Comparison of ENCODE assay signal across 8 mouse cellular contexts in the genomic region with DNA sequence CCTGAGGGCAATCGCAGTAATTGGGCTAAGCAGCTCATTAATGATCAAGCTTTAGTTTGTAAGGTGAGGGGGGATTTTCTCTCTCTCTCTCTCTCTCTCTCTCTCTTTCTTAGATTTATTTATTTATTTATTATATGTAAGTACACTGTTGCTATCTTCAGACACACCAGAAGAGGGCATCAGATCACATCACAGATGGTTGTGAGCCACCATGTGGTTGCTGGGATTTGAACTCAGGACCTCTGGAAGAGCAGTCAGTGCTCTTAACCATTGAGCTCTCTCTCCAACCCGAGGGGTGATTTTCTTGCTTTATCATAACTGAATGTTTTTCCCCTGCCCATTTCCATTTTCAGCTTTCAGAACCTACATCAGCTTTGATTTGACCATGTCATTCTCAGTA. TPM values are rescaled to one million over a fixed set of nuclear protein-coding genes. Genes with fewer than 3 reads are reported as not detected.
DNase-seq lines count a peak whose midpoint lies in the region; ATAC-seq and TF ChIP-seq lines count a peak whose summit lies in the region.
"Not testable (repeated sequence)": the region's sequence is repeated elsewhere in the genome, so short reads cannot be mapped to it uniquely, and the experiment has no call there.
"Had no signal": no experiment of that assay in that cellular context is flagged by ENCODE, and none has a peak within 500 bp of the region (broad histone marks: within the 10 kb centered on the region; RNA-seq: fewer than 3 reads in every experiment).

No protein-coding gene starts in this region.

- H3K27me3 ChIP-seq in CH12.LX (replicated peaks); intestine, postnatal 0 days (replicated peaks; ENCODE audit: control insufficient read depth, insufficient read depth, low read length); kidney, postnatal 0 days (ENCODE audit: insufficient read depth, low read length); liver, postnatal 0 days (ENCODE audit: insufficient read depth, low read length); midbrain, postnatal 0 days (ENCODE audit: insufficient read depth, low read length): not testable (repeated sequence)

- peaks cover 37% of the 10 kb centered on the region for H3K79me2 ChIP-seq in CH12.LX (replicated peaks; ENCODE audit: control insufficient read depth, extremely low read depth, insufficient read depth, poor library complexity, severe bottlenecking)

- 93% methylated on average over 2 of the region's 2 CpGs for WGBS in intestine, postnatal 0 days
- 92% methylated on average over 2 of the region's 2 CpGs for WGBS in kidney, postnatal 0 days
- 85% methylated on average over 2 of the region's 2 CpGs for WGBS in liver, postnatal 0 days (ENCODE audit: insufficient replicate concordance)
- 89% methylated on average over 2 of the region's 2 CpGs for WGBS in midbrain, postnatal 0 days

- in situ Hi-C loops in CH12.LX (cut with MboI; ENCODE audit: low pct_ligation_motif_present, low pct_unique_long_range_greater_than_20kb, low sequenced_read_pairs) = not testable (repeated sequence)

- DNase-seq in CH12.LX (ENCODE audit: extremely low read depth); kidney, postnatal 0 days (ENCODE audit: low spot score); liver, postnatal 0 days; midbrain, postnatal 0 days (ENCODE audit: low spot score): not testable (repeated sequence)
- DNase-seq in heart, adult 11 months = peak; percentile 73

- peaks cover 29 to 86% of the 10 kb centered on the region in 2 experiments for H3K4me1 ChIP-seq in CH12.LX (ENCODE audit: control insufficient read depth in 1 of 2, insufficient read depth in 2 of 2)
- H3K4me1 ChIP-seq in embryonic fibroblast, embryonic 13.5 days (ENCODE audit: control insufficient read depth, insufficient read depth, low read length); intestine, postnatal 0 days (replicated peaks; ENCODE audit: control insufficient read depth, insufficient read depth, low read length); midbrain, postnatal 0 days (ENCODE audit: insufficient read depth, low read length): not testable (repeated sequence)
- peaks cover 20% of the 10 kb centered on the region for H3K4me1 ChIP-seq in kidney, postnatal 0 days (replicated peaks; ENCODE audit: insufficient read depth, low read length)
- H3K4me1 ChIP-seq in liver, postnatal 0 days (ENCODE audit: insufficient read depth) = peaks cover 14% of the 10 kb centered on the region

- not testable (repeated sequence) for TF ChIP-seq RAD21 in CH12.LX (IDR thresholded peaks at IDR 0.05; ENCODE audit: low read depth, low read length)

- not testable (repeated sequence) for ATAC-seq in intestine, postnatal 0 days; kidney, postnatal 0 days (replicated peaks; ENCODE audit: low FRiP score, low read depth); liver, postnatal 0 days; midbrain, postnatal 0 days (ENCODE audit: low FRiP score)

- H3K36me3 ChIP-seq in CH12.LX (replicated peaks in 1 of 2; ENCODE audit: control insufficient read depth in 1 of 2, insufficient read depth in 1 of 2, low read length in 1 of 2) = peaks cover 0 to 30% of the 10 kb centered on the region in 2 experiments
- H3K36me3 ChIP-seq in intestine, postnatal 0 days (ENCODE audit: control insufficient read depth, insufficient read depth); kidney, postnatal 0 days (ENCODE audit: insufficient read depth, low read length); liver, postnatal 0 days (replicated peaks; ENCODE audit: insufficient read depth, low read length); midbrain, postnatal 0 days (ENCODE audit: insufficient read depth, low read length): not testable (repeated sequence)

- not testable (repeated sequence) for TF ChIP-seq POLR2A in CH12.LX (IDR thresholded peaks at IDR 0.05; ENCODE audit: low read depth, low read length); embryonic fibroblast, embryonic 13.5 days (IDR thresholded peaks at IDR 0.05; ENCODE audit: low read depth, low read length)

- peak overlapping the region; percentile 52 for H3K4me2 ChIP-seq in CH12.LX (ENCODE audit: insufficient read depth, low read depth, poor library complexity, severe bottlenecking)
- H3K4me2 ChIP-seq in intestine, postnatal 0 days (replicated peaks; ENCODE audit: low read depth); kidney, postnatal 0 days (ENCODE audit: low read length); liver, postnatal 0 days (ENCODE audit: low read depth, low read length); midbrain, postnatal 0 days (ENCODE audit: low read depth, low read length, poor library complexity, severe bottlenecking): not testable (repeated sequence)

- TF ChIP-seq EP300 in CH12.LX (IDR thresholded peaks at IDR 0.05; ENCODE audit: low read length); liver, postnatal 0 days (IDR thresholded peaks at IDR 0.05; ENCODE audit: low read depth): not testable (repeated sequence)

- peak overlapping the region in 1 of 3 experiments; percentile 3 for H3K4me3 ChIP-seq in CH12.LX (replicated peaks in 1 of 3; ENCODE audit: low read depth in 2 of 3, low read length in 2 of 3, poor library complexity in 1 of 3)
- H3K4me3 ChIP-seq in embryonic fibroblast, embryonic 13.5 days (ENCODE audit: insufficient read depth, low read length); intestine, postnatal 0 days (ENCODE audit: low read depth, low read length); kidney, postnatal 0 days (replicated peaks; ENCODE audit: low read depth, low read length); liver, postnatal 0 days (ENCODE audit: low read depth, low read length); midbrain, postnatal 0 days (ENCODE audit: low read depth, low read length): not testable (repeated sequence)

- dilution Hi-C loops in CH12.LX (cut with MboI; ENCODE audit: extremely low pct_ligation_motif_present, extremely low pct_unique_long_range_greater_than_20kb, low sequenced_read_pairs) = not testable (repeated sequence)

- H3K9ac ChIP-seq in CH12.LX (ENCODE audit: insufficient read depth, low read depth); intestine, postnatal 0 days (ENCODE audit: low read depth, low read length); kidney, postnatal 0 days (ENCODE audit: low read depth, low read length); liver, postnatal 0 days (replicated peaks); midbrain, postnatal 0 days (replicated peaks; ENCODE audit: low read length, poor library complexity, severe bottlenecking): not testable (repeated sequence)

- not testable (repeated sequence) for H3K9me3 ChIP-seq in CH12.LX (replicated peaks; ENCODE audit: low read length); intestine, postnatal 0 days (ENCODE audit: control insufficient read depth); kidney, postnatal 0 days (replicated peaks; ENCODE audit: low read length); liver, postnatal 0 days (ENCODE audit: low read length); midbrain, postnatal 0 days (ENCODE audit: low read length)

- H3K27ac ChIP-seq in CH12.LX (ENCODE audit: insufficient read depth, low read depth); intestine, postnatal 0 days (ENCODE audit: low read depth, low read length); liver, postnatal 0 days (ENCODE audit: low read depth); midbrain, postnatal 0 days (ENCODE audit: low read depth, low read length): not testable (repeated sequence)
- peak overlapping the region; percentile 81 for H3K27ac ChIP-seq in embryonic fibroblast, embryonic 13.5 days (ENCODE audit: insufficient read depth, low read length)
- H3K27ac ChIP-seq in kidney, postnatal 0 days = 0 out of 2 replicates have a peak overlapping the region, but pooled peaks have one; percentile 71

- TF ChIP-seq CTCF in CH12.LX (conservative IDR thresholded peaks at IDR 0.05 in 1 of 2, IDR thresholded peaks at IDR 0.05 in 1 of 2; ENCODE audit: low read depth in 2 of 2, low read length in 2 of 2); embryonic fibroblast, embryonic 13.5 days (IDR thresholded peaks at IDR 0.05; ENCODE audit: borderline replicate concordance, insufficient read depth, low read length); kidney, postnatal 0 days (IDR thresholded peaks at IDR 0.05; ENCODE audit: low read depth): not testable (repeated sequence)
- TF ChIP-seq CTCF in intestine, postnatal 0 days (IDR thresholded peaks at IDR 0.05; ENCODE audit: low read depth) = peak; percentile 6; the same call in 1 of the 2 replicates
- 0 out of 2 replicates have a peak, but pooled peaks have one; percentile 3 for TF ChIP-seq CTCF in liver, postnatal 0 days (IDR thresholded peaks at IDR 0.05; ENCODE audit: low read depth)
- peak; percentile 16; the same call in 1 of the 2 replicates for TF ChIP-seq CTCF in midbrain, postnatal 0 days (IDR thresholded peaks at IDR 0.05)

TF ChIP-seq in CH12.LX, 34 proteins besides CTCF, POLR2A, EP300 and RAD21:
- TF ChIP-seq SMC3 (IDR thresholded peaks at IDR 0.05; ENCODE audit: low read depth, low read length) = 0 out of 2 replicates have a peak, but pooled peaks have one; percentile 11

RNA-seq across cellular contexts. Expression of gene Smco4, which starts 2.0 kb away (rescaled TPM):
- total RNA-seq in CH12.LX (2012; rRNA removed) (46.2 and 49.6 TPM in 2 replicates), CH12.LX (2014; rRNA removed) (24.8 and 26.9 TPM in 2 replicates)
- 64.4 and 65.6 TPM in 2 replicates for polyA plus RNA-seq in CH12.LX (2012; ENCODE audit: insufficient read length, low read depth)
- 16.7 and 19.3 TPM in 2 replicates for polyA plus RNA-seq in embryonic fibroblast, embryonic 13.5 days (2011; ENCODE audit: insufficient read length, low read depth, missing spikeins)
- polyA plus RNA-seq in intestine, postnatal 0 days (2015; fragmentation: Nextera tagmentation; extraction: Ambion mirVana) = 4.3 and 5.2 TPM in 2 replicates
- polyA plus RNA-seq in kidney, postnatal 0 days (2015; fragmentation: Nextera tagmentation; extraction: Ambion mirVana) = 3.7 and 3.9 TPM in 2 replicates
- polyA plus RNA-seq in liver, postnatal 0 days (2015; fragmentation: Nextera tagmentation; extraction: Ambion mirVana) = 0.96 and 1.3 TPM in 2 replicates
- total RNA-seq in midbrain, postnatal 0 days (2014; rRNA removed) = 3.5 and 5.0 TPM in 2 replicates
- polyA plus RNA-seq in midbrain, postnatal 0 days (2015; fragmentation: Nextera tagmentation; extraction: Ambion mirVana) = 0.38 and 0.42 TPM in 2 replicates
- total RNA-seq: MEL had no signal
